Mouse (Mus musculus) cerebellum, adult 2 months (tissue): ENCODE measurements at regions not wholly inside any gene's neighbourhood (a gene's known extent, or its start where the extent isn't known, plus 50 kb on each side); places are given as distances from the start of the nearest gene placed in this dataset.

Source experiments
- CTCF ChIP-seq: fragments of 200-500 bp; IDR thresholded peaks from 2 replicates; pipeline ENCODE4 v1.5.1; 2011; ENCODE audit warnings: low read depth, mild to moderate bottlenecking, control low read depth, low read length, moderate library complexity, borderline replicate concordance; ENCODE audit not compliant: insufficient read depth
- POLR2A ChIP-seq: fragments of 200-500 bp; IDR thresholded peaks from 2 replicates; pipeline ENCODE4 v1.6.1; 2011; ENCODE audit warnings: low read length, control low read depth, borderline replicate concordance; ENCODE audit not compliant: insufficient read depth

GRCm38 (mm10) chr2:168820648-168821047 is 52.9 kb upstream of the Sall4 start:
- TF ChIP-seq CTCF, result no peak
- TF ChIP-seq POLR2A, result no peak
